Mouse (Mus musculus) heart, postnatal 0 days (tissue): ENCODE data around the gene Gm8267. TPM values are rescaled to one million over a fixed set of nuclear protein-coding genes. Genes with fewer than 3 reads are reported as not detected.
A peak's percentile ranks its signal among the peaks of the same experiment; 100 is the strongest.
"Not testable (repeated sequence)": the region's sequence is repeated elsewhere in the genome, so short reads cannot be mapped to it uniquely, and the experiment has no call there.

Experiments
- ATAC-seq: fragments of 200-750 bp; cut with Nextera tagmentation; 2 replicates; pipeline ENCODE4 v1.8.0; 2017; ENCODE audit warnings: low read depth, moderate number of reproducible peaks, moderate library complexity; ENCODE audit not compliant: insufficient read depth
- DNase-seq: peaks from one replicate; pipeline ENCODE4 v3.0.0-alpha.2; 2016; ENCODE audit warnings: low spot score
- H3K27ac ChIP-seq: fragments of 300-500 bp; sonication (generic); 2 replicates; pipeline ENCODE4 v1.5.1; 2014; ENCODE audit warnings: low read depth, mild to moderate bottlenecking
- H3K27me3 ChIP-seq: fragments of 300-500 bp; sonication (generic); 2 replicates; pipeline ENCODE4 v1.6.1; 2014; ENCODE audit warnings: low read length, mixed read lengths; ENCODE audit not compliant: control insufficient read depth, insufficient read depth
- H3K36me3 ChIP-seq: fragments of 300-500 bp; sonication (generic); replicated peaks from 2 replicates; pipeline ENCODE4 v1.6.1; 2014; ENCODE audit warnings: low read length, mixed read lengths; ENCODE audit not compliant: control insufficient read depth, insufficient read depth
- H3K4me1 ChIP-seq: fragments of 300-500 bp; sonication (generic); 2 replicates; pipeline ENCODE4 v1.6.1; 2014; ENCODE audit warnings: antibody characterized with exemption; ENCODE audit not compliant: control insufficient read depth, insufficient read depth
- H3K4me2 ChIP-seq: fragments of 300-500 bp; sonication (generic); 2 replicates; pipeline ENCODE4 v1.6.1; 2014; ENCODE audit warnings: low read depth, mild to moderate bottlenecking, low read length, moderate library complexity
- H3K4me3 ChIP-seq: fragments of 300-500 bp; sonication (generic); 2 replicates; pipeline ENCODE4 v1.5.1; 2014; ENCODE audit warnings: low read depth, low read length
- H3K9ac ChIP-seq: fragments of 300-500 bp; sonication (generic); replicated peaks from 2 replicates; pipeline ENCODE4 v1.6.1; 2014; ENCODE audit warnings: low read depth, low read length, mixed read lengths
- H3K9me3 ChIP-seq: fragments of 300-500 bp; sonication (generic); replicated peaks from 2 replicates; pipeline ENCODE4 v1.6.1; 2016; ENCODE audit warnings: low read length; ENCODE audit not compliant: control insufficient read depth
- CTCF ChIP-seq: IDR thresholded peaks from 2 replicates; pipeline ENCODE4 v1.5.1; 2016; ENCODE audit warnings: antibody characterized with exemption, control low read depth, low read depth
- EP300 ChIP-seq: IDR thresholded peaks from 2 replicates; pipeline ENCODE4 v1.6.1; 2016; ENCODE audit warnings: antibody characterized with exemption, low read depth
- WGBS: fragments of 180-500 bp; shearing (Covaris S2); extraction: QIAGEN DNeasy Blood & Tissue Kit; methylation state at CpG from one replicate; pipeline ENCODE4 v1.1.7; 2014; 5-methylcytosine and 5-hydroxymethylcytosine counted together
- polyA plus RNA-seq: library from polyadenylated mRNA; unstranded; fragments of >200 nt; fragmentation: Nextera tagmentation; extraction: Ambion mirVana; gene quantifications from 2 replicates; pipeline ENCODE4 v1.2.1, GENCODE M21; 2015
- total RNA-seq: library from RNA; depleted of rRNA; stranded (reverse); fragments of >200 nt; gene quantifications from 2 replicates; pipeline ENCODE4 v1.2.3, GENCODE M21; 2014; ENCODE audit warnings: low replicate concordance; rRNA removed

The Gm8267 gene
- total RNA-seq = not detected in 2 replicates
- polyA plus RNA-seq = not detected in 2 replicates

DNA sequence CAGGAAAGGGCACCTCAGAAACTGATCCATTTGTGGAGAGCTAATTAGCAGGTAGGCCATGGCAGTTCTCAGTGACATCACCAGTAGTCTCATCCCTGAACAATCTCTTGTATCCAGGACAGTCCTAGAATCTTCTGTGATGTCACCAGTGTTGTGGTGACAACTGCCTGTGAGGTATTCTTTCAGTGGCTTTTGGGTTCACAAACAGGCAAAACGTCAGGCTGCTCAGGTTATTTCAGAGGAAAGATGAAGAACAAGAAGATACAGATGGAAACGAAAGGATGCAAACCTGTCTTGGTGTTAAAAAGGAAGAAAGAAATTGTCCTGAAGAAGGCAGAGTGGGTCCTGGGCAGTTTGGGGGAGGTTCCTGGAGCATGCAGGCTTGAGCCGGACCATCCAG, at the start of gene Gm8267:
Gene Gm8267, minus strand, starts transcription at position 101 of the 400 bp plus-strand sequence.
- 64% methylated on average over 3 of the region's 3 CpGs for WGBS
- TF ChIP-seq CTCF (no peak), EP300 (no peak)
- Histone ChIP-seq H3K9me3 (no peaks in the 10 kb centered on the region), H3K4me3 (no peak within 1 kb of the TSS), H3K36me3 (no peaks in the 10 kb centered on the region), H3K27me3 (no peaks in the 10 kb centered on the region), H3K4me1 (no peaks in the 10 kb centered on the region), H3K27ac (no peak within 1 kb of the TSS), H3K9ac (no peak within 1 kb of the TSS), H3K4me2 (no peak within 1 kb of the TSS)
- DNase-seq = no peak
- ATAC-seq = no peak

DNA sequence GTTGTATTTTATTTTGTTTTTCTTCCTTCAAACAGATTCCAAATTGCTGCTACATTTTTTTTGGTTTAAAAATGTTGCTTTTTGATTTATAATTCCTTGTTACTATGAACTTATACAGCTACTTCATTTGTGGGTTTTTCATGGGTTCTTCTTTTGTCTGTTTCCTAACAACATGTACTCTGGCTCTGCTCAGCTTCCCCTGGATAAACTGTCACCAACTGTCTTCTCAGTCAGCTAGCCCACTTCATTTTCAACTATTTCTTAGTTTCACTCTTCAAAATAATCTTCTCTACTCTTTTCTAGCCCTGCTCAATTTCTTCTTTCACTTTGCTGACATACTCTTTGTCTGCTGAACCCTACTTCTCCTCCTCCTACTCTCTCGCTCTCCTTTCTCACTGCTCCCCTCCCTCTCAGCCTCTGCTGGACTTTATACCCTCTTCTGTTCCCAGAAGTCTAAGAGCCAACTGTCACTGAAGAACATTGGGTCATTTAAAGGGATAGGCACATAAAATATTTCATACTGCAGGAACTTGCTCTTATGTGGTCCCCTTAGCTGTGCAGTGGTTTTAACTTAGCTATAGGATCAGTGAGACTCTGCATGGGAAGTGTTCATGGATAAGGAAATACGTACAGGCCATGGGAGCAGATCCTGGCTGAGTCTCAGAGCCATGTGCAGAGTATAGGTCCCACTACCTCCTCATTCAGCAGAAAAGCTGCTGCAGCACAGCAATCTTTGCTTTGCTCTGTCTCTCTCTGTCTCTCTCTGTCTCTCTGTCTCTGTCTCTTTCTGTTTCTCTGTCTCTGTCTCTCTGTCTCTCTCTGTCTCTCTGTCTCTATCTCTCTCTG, 39.6 kb upstream of the Gm8267 start:
- H3K4me3 ChIP-seq, H3K36me3 ChIP-seq, H3K4me2 ChIP-seq, H3K9me3 ChIP-seq, H3K9ac ChIP-seq, ATAC-seq, DNase-seq, H3K27me3 ChIP-seq, H3K27ac ChIP-seq, H3K4me1 ChIP-seq: not testable (repeated sequence)
- WGBS = 63% methylated on average over 2 of the region's 2 CpGs

DNA sequence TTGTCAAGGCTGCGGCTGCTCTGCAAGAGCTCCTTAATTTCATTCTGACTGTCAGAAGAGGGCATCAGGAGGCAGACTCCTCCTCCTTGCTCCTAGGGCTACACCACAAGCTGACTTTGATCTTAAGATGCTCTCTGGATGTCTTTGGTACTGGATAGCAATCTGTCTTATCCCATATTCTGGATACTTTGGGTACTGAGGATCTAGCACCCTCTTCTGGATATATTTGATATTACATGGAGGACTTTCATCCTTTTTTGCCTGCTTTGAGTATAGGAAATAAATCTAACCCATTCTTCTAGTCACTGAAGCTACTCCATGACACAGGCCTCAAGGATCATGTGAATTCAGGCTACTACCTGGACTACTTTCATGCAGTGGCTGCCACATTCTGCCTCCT, 7.4 kb downstream of the Gm8267 start:
- not testable (repeated sequence) for H3K9ac ChIP-seq, H3K4me3 ChIP-seq, H3K36me3 ChIP-seq, H3K4me2 ChIP-seq, DNase-seq, H3K27ac ChIP-seq, ATAC-seq, H3K4me1 ChIP-seq, H3K27me3 ChIP-seq, H3K9me3 ChIP-seq
- peak; percentile 2; the same call in 1 of the 2 replicates for TF ChIP-seq CTCF
- 79% methylated on average over 1 of the region's 1 CpGs for WGBS

DNA sequence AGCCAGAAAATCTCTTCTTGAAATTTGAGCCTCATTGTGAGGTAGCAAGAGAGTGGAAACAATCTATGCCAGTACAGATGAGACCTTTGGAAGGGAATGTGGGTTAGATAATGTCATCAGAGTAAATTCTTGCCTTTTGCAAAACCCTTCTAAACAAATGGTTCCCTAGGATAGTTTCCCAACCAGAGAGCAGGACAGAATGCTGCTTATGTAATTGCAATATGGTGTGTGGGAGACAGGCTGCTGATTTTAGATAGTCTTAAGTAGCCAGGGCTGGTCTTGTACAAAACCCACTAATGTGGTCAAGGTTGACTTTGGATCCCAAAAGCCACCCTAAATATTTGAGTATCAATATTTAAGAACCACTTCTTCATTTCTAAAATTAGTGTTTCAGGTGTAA, 19.4 kb downstream of the Gm8267 start:
- ATAC-seq = not testable (repeated sequence)

DNA sequence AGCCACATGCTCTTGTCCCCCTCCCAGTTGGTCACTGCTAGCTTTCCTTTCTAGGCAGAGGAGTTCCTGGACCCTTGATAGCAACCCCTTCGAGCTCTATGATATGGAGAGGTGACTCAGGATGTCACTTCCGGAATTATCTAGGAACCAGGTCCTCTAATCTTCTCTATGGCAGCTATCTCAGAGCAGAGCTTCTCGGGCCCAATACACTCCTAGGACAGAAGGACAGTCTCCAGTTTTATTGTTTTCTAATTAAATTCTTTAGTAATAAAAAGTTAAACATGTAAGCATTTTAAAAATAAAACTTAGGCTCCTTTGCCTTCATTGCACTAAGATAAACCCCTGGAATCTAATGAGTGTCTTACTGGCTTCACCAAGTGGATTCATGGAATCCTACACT, 43.8 kb downstream of the Gm8267 start, which contains the start of gene Gm8257:
Gene Gm8257, minus strand, starts transcription at position 101 of the 400 bp plus-strand sequence.
- H3K9me3 ChIP-seq, H3K4me1 ChIP-seq, H3K4me2 ChIP-seq, H3K36me3 ChIP-seq, H3K27me3 ChIP-seq, DNase-seq, H3K9ac ChIP-seq, H3K27ac ChIP-seq, ATAC-seq, H3K4me3 ChIP-seq: not testable (repeated sequence)
- 62% methylated on average over 3 of the region's 3 CpGs for WGBS

More for the DNA sequence above, 19.4 kb downstream of the Gm8267 start:
- H3K9ac ChIP-seq, H3K4me2 ChIP-seq, H3K4me1 ChIP-seq, DNase-seq, H3K27ac ChIP-seq, H3K4me3 ChIP-seq, H3K27me3 ChIP-seq, H3K36me3 ChIP-seq, H3K9me3 ChIP-seq: not testable (repeated sequence)

Other genes starting within 250 kb of the Gm8267 start
- not detected in 2 replicates for gene Gm17093, start 232.1 kb downstream of the Gm8267 start, total RNA-seq
- not detected in 2 replicates for gene Gm17093, start 232.1 kb downstream of the Gm8267 start, polyA plus RNA-seq
- not detected in 2 replicates for gene Gm8247, start 167.2 kb downstream of the Gm8267 start, total RNA-seq
- not detected in 2 replicates for gene Gm8247, start 167.2 kb downstream of the Gm8267 start, polyA plus RNA-seq
- not detected in 2 replicates for gene Gm5624, start 122.4 kb downstream of the Gm8267 start, total RNA-seq
- gene Gm5624, start 122.4 kb downstream of the Gm8267 start, polyA plus RNA-seq = not detected in 2 replicates
- not detected in 2 replicates for gene Gm8257, start 43.9 kb downstream of the Gm8267 start, total RNA-seq
- gene Gm8257, start 43.9 kb downstream of the Gm8267 start, polyA plus RNA-seq = not detected in 2 replicates
- gene Ptgdr, start 109.0 kb upstream of the Gm8267 start, total RNA-seq = not detected in 2 replicates
- gene Ptgdr, start 109.0 kb upstream of the Gm8267 start, polyA plus RNA-seq = not detected in 2 replicates
- gene Ptger2, start 237.9 kb upstream of the Gm8267 start, total RNA-seq = 3.2 TPM in 1 of 2 replicates, not detected in the other
- 0.07 and 0.14 TPM in 2 replicates for gene Ptger2, start 237.9 kb upstream of the Gm8267 start, polyA plus RNA-seq